Mouse (Mus musculus) G1E (cell line): Measurements from ENCODE around the gene Traf5. TPM values are rescaled to one million over a fixed set of nuclear protein-coding genes. Genes with fewer than 3 reads are reported as not detected.

Experiments
- ATAC-seq: 2 replicates; pipeline ENCODE4 v1.8.0; 2016; ENCODE audit warnings: mild to moderate bottlenecking; ENCODE audit not compliant: insufficient number of reproducible peaks, poor library complexity, low FRiP score, severe bottlenecking; ENCODE audit errors: extremely low read depth
- DNase-seq: peaks from one replicate; pipeline ENCODE4 v3.0.0; 2012; ENCODE audit warnings: low spot score
- H3K27me3 ChIP-seq: 2 replicates; pipeline ENCODE4 v1.6.1; 2012; ENCODE audit warnings: mild to moderate bottlenecking, low read length, inconsistent platforms; ENCODE audit not compliant: insufficient read depth
- H3K36me3 ChIP-seq: replicated peaks from 2 replicates; pipeline ENCODE3; 2012; ENCODE audit warnings: mild to moderate bottlenecking, inconsistent platforms
- H3K4me1 ChIP-seq: 2 replicates; pipeline ENCODE4 v1.6.1; 2012; ENCODE audit warnings: low read depth, low read length, inconsistent platforms, mixed read lengths; ENCODE audit not compliant: insufficient read depth
- H3K4me3 ChIP-seq: 2 replicates; pipeline ENCODE4 v1.5.1; 2012; ENCODE audit warnings: low read depth, mild to moderate bottlenecking, inconsistent platforms, low read length, moderate library complexity, mixed read lengths
- H3K9me3 ChIP-seq: replicated peaks from 2 replicates; pipeline ENCODE4 v1.6.1; 2012; ENCODE audit warnings: inconsistent platforms
- CTCF ChIP-seq: IDR thresholded peaks from 2 replicates; pipeline ENCODE4 v1.5.1; 2012; ENCODE audit warnings: low read depth, low read length, inconsistent platforms, mixed read lengths
- GATA1 ChIP-seq: IDR thresholded peaks from 2 replicates; pipeline ENCODE4 v1.6.1; 2012; ENCODE audit warnings: borderline replicate concordance, low read length, inconsistent platforms, mixed read lengths
- GATA2 ChIP-seq: IDR thresholded peaks from 2 replicates; pipeline ENCODE4 v1.6.1; 2012; ENCODE audit warnings: low read depth, low read length, inconsistent platforms, borderline replicate concordance
- POLR2AphosphoS5 ChIP-seq: IDR thresholded peaks from 2 replicates; pipeline ENCODE4 v1.6.1; 2012; ENCODE audit warnings: low read depth, low read length, inconsistent platforms; ENCODE audit not compliant: insufficient replicate concordance
- TAL1 ChIP-seq: conservative IDR thresholded peaks from 2 replicates; pipeline ENCODE4 v1.6.1; 2012; ENCODE audit warnings: low read depth, low read length, inconsistent platforms, mixed read lengths
- polyA plus RNA-seq: library from polyadenylated mRNA; stranded (reverse); fragments of >175 nt; gene quantifications from 2 replicates; pipeline ENCODE4 v1.2.3, GENCODE M21; 2012
- total RNA-seq, 2 experiments: library from RNA; stranded (forward) in 1 of 2; stranded (reverse) in 1 of 2; fragments of 200-1000 nt in 1 of 2; fragments of >200 nt in 1 of 2; fragmentation: Nextera tagmentation in 1 of 2; gene quantifications; 2 replicates each; pipeline ENCODE4 v1.2.3; 2014 to 2017

Traf5 gene
- total and polyA plus RNA-seq, 3 experiments: 1.6 to 4.7 (median 3.5) TPM

DNA sequence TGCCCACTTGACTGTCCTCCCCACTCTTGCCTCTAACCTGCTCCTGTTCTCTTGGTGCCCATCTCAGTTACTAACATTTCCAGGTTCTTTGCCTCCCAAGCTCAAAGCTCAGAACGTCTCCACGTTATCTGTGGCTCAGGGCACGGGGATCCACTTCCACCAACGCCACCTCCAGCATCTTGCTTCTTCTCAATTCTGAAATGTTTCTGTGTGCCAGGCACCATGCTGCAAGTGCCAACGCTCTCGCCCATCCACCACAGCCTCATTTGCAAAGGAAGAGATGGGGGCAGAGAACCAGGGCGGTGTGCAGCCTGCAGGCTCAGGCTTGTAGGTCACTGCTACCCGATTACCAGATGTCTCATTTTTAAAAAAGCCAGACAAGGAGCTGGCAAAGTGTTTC is 39.9 kb downstream of the Traf5 start:
- Histone ChIP-seq H3K27me3 (no peaks in the 10 kb centered on the region), H3K9me3 (no peaks in the 10 kb centered on the region), H3K36me3 (peaks cover 4% of the 10 kb centered on the region), H3K4me1 (no peaks in the 10 kb centered on the region), H3K4me3 (no peak overlapping the region)
- TF ChIP-seq TAL1 (no peak), GATA1 (no peak), GATA2 (no peak), POLR2AphosphoS5 (no peak), CTCF (no peak)
- ATAC-seq (no peak), DNase-seq (no peak)

DNA sequence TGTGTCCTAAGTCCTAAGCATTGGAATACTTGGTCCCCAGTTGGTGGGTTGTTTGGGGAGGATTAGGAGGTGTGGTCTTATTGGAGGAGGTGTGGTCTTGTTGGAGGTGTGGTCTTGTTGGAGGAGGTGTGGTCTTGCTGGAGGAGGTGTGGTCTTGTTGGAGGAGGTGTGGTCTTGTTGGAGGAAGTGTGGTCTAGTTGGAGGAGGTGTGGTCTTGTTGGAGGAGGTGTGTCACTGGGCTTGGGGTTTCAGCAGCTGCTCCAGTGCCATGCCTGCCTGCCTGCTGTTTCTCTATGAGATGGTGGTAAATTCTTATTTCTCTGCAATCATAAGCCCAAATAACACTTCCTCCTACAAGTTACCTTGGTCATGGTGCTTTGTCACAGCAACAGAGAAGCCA is 93.3 kb downstream of the Traf5 start:
- ATAC-seq: no peak
- H3K36me3 ChIP-seq: peaks cover 3% of the 10 kb centered on the region
- H3K4me3 ChIP-seq: no peak overlapping the region
- TF ChIP-seq GATA2 (no peak), GATA1 (no peak)
- peaks cover 7% of the 10 kb centered on the region for H3K4me1 ChIP-seq
- no peaks in the 10 kb centered on the region for H3K27me3 ChIP-seq
- DNase-seq: no peak
- H3K9me3 ChIP-seq: no peaks in the 10 kb centered on the region

DNA sequence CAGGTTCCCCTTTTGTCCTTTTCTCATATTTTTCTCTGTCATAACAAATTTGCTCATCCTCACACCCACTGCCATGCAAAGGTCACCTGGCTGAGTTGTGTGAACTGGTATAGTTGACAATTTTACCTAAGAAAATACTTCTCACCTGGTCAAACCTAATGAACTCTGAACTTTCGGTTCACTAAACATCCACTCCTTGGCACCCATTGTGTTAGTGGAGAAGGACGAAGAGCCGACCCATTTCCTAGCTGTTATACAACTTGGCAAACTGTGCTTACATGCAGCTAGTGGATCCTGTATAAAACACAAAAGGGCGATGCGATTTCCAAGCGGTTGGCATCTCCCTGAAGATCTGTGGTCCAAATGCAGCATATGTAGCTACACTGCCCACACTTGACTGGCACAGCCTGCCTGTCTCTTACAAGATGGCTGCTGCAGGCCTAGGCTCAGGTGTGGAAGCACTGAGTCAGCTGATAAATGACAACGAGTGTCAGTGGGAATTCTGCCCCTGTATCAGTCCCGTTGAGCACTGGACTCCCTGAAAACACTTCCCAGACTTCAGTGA is 95.7 kb downstream of the Traf5 start:
- Histone ChIP-seq H3K27me3 (no peaks in the 10 kb centered on the region), H3K4me1 (peaks cover 9% of the 10 kb centered on the region), H3K9me3 (no peaks in the 10 kb centered on the region), H3K4me3 (no peak overlapping the region), H3K36me3 (peaks cover 3% of the 10 kb centered on the region)
- no peak for ATAC-seq
- no peak for DNase-seq
- no peak for TF ChIP-seq GATA2
- no peak for TF ChIP-seq POLR2AphosphoS5
- no peak for TF ChIP-seq CTCF
- no peak for TF ChIP-seq TAL1
- no peak for TF ChIP-seq GATA1

DNA sequence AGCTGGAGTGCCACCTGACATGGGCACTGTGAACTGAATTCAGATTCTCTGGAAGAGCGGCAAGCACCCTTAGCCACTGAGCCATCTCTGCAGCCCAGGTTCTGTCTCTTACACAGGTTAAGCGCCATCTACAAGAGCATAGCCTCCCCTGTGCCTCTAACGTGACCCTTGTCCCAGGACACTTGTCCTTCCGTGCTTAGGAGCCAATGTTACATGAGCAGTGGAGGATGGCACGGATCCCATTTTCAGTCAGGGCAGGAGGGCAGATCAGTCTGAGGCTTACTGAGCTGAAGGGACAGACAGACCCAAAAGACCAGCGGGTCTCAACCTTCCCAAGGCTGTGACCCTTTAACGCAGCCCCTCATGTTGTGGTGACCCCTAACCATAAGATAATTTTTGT is 96.4 kb downstream of the Traf5 start:
- no peak overlapping the region for H3K4me3 ChIP-seq
- no peaks in the 10 kb centered on the region for H3K9me3 ChIP-seq
- peaks cover 3% of the 10 kb centered on the region for H3K36me3 ChIP-seq
- no peaks in the 10 kb centered on the region for H3K27me3 ChIP-seq
- no peak for DNase-seq
- TF ChIP-seq CTCF (no peak), TAL1 (no peak), GATA2 (no peak), GATA1 (no peak), POLR2AphosphoS5 (no peak)
- peaks cover 12% of the 10 kb centered on the region for H3K4me1 ChIP-seq
- ATAC-seq: no peak

DNA sequence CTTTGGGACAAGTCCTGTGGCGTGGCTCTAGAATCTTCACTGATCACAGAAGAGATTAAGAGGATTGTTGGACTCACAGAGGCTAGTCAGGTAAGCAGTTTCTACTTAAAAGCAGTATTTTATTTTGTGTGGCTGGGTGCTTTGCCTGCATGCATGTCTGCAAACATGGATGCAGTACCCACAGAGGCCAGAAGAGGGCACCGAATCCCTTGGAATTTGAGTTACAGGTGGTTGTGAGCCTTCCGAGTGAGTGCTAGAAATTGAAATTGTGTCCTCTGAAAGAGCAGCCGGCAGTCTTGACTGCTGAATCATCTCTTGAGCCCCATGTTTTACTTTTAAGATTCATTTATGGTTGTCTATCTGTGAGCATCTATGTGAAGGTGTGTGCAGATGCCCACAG is 96.9 kb downstream of the Traf5 start:
- DNase-seq (no peak), ATAC-seq (no peak; the same call in 1 of the 2 replicates)
- TF ChIP-seq GATA1 (no peak), CTCF (peak; percentile 65), GATA2 (no peak)
- Histone ChIP-seq H3K9me3 (no peaks in the 10 kb centered on the region), H3K27me3 (no peaks in the 10 kb centered on the region), H3K4me3 (no peak overlapping the region), H3K36me3 (peaks cover 3% of the 10 kb centered on the region), H3K4me1 (peaks cover 14% of the 10 kb centered on the region)

DNA sequence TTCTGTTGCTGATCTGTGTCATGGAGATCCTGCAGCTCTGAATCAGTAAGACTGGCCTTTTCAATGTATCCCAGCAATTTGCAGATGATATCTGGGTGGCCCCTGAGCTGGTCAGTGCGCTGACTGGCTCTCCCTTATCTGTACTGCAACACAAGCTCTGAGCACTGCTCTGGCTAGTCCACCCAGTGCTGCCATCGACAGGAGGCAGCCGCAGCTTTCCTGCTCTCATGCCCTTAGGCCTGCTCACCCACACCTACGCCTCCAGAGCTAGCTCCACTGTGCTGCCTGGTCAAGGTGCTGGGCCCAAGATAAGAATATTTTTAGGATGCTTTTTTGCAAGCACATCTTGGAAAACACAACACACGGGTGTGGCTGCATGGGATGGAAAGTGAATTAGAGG is 97.9 kb downstream of the Traf5 start:
- H3K36me3 ChIP-seq: peaks cover 3% of the 10 kb centered on the region
- no peak for DNase-seq

DNA sequence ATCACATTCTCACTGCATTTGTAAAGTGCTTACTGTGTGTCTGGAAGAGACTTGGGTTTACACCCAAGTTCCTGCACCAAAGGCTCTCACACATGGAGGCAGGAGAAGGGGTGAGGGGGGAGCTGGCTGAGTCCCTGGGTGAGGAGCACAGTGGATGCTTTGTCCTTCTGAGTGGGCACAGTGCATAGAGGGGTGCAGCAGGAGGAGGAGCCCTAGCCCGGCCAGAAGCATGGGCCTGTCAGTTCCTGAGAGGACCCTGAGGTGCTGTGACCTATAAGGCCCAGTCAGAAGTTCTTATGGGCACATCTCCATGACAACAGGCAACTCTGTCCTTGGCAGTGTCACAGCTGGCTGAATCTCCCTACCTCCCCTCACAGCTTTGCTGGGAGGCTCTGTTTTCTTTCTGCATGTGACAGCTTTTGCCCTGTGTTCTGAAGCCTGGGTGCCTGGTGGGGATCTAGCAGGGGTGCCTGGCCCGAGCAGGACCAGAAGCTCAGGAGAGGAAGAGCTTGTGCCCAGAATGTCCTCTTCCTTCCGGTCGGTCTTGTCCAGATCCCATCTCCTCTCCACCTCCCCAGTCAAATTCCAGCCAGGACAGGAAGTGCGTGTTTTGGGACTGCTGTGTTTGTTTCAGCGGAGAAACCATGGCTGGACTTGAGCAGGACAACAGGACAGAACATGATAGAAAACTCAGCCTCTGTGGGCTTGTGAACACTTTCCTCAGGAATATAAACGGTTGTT is 100.1 kb downstream of the Traf5 start:
- no peaks in the 10 kb centered on the region for H3K9me3 ChIP-seq
- DNase-seq (no peak), ATAC-seq (no peak)
- no peaks in the 10 kb centered on the region for H3K36me3 ChIP-seq
- no peak overlapping the region for H3K4me3 ChIP-seq
- H3K27me3 ChIP-seq: no peaks in the 10 kb centered on the region
- peaks cover 19% of the 10 kb centered on the region for H3K4me1 ChIP-seq
- no peak for TF ChIP-seq GATA2
- TF ChIP-seq POLR2AphosphoS5: no peak
- no peak for TF ChIP-seq GATA1
- TF ChIP-seq CTCF: no peak
- TF ChIP-seq TAL1: no peak

More for the DNA sequence above, 97.9 kb downstream of the Traf5 start:
- Histone ChIP-seq H3K27me3 (no peaks in the 10 kb centered on the region), H3K4me1 (peaks cover 14% of the 10 kb centered on the region), H3K4me3 (no peak overlapping the region; the same call in 1 of the 2 replicates), H3K9me3 (no peaks in the 10 kb centered on the region)
- TF ChIP-seq CTCF (no peak), GATA2 (no peak), GATA1 (no peak), TAL1 (peak; percentile 67), POLR2AphosphoS5 (no peak)
- ATAC-seq: peak; percentile 86
